Comparison of ENCODE assay signal across 9 mouse cellular contexts in genomic region chr2:122558317-122558716, GRCm38 (mm10). TPM values are rescaled to one million over a fixed set of nuclear protein-coding genes. Genes with fewer than 3 reads are reported as not detected.
DNase-seq lines count a peak whose midpoint lies in the region; ATAC-seq and TF ChIP-seq lines count a peak whose summit lies in the region.
"Had no signal": no experiment of that assay in that cellular context is flagged by ENCODE, and none has a peak within 500 bp of the region (broad histone marks: within the 10 kb centered on the region; RNA-seq: fewer than 3 reads in every experiment).

No protein-coding gene starts in this region.

- H3K4me2 ChIP-seq in liver, embryonic 11.5 days, result no peak overlapping the region
- no peak overlapping the region for H3K4me2 ChIP-seq in lung, postnatal 0 days (replicated peaks; ENCODE audit: low read depth, low read length)
- H3K4me2 ChIP-seq: midbrain, embryonic 12.5 days had no signal

- TF ChIP-seq POLR2A in liver, adult 2 months (IDR thresholded peaks at IDR 0.05; ENCODE audit: extremely low read depth, insufficient read depth, low read length), result no peak

- no peak overlapping the region for H3K9ac ChIP-seq in liver, adult 2 months (ENCODE audit: low read depth, low read length)
- no peak overlapping the region for H3K9ac ChIP-seq in liver, embryonic 11.5 days (ENCODE audit: low read depth, low read length)
- H3K9ac ChIP-seq in lung, postnatal 0 days (replicated peaks; ENCODE audit: low read depth), result no peak overlapping the region
- H3K9ac ChIP-seq: midbrain, embryonic 12.5 days had no signal

- H3K27me3 ChIP-seq in liver, adult 2 months (ENCODE audit: control insufficient read depth, insufficient read depth, low read length), result no peaks in the 10 kb centered on the region
- H3K27me3 ChIP-seq in liver, embryonic 11.5 days (replicated peaks; ENCODE audit: control insufficient read depth, insufficient read depth, low read length), result no peaks in the 10 kb centered on the region
- H3K27me3 ChIP-seq in lung, postnatal 0 days (replicated peaks; ENCODE audit: insufficient read depth, low read length), result no peaks in the 10 kb centered on the region
- H3K27me3 ChIP-seq: midbrain, embryonic 12.5 days had no signal

- no peaks in the 10 kb centered on the region for H3K9me3 ChIP-seq in liver, embryonic 11.5 days (ENCODE audit: control insufficient read depth, low read length)
- H3K9me3 ChIP-seq in lung, postnatal 0 days (ENCODE audit: low read length), result no peaks in the 10 kb centered on the region
- H3K9me3 ChIP-seq: midbrain, embryonic 12.5 days had no signal

- H3K27ac ChIP-seq in liver, adult 2 months (replicated peaks; ENCODE audit: insufficient read depth, low read depth, low read length), result no peak overlapping the region
- no peak overlapping the region for H3K27ac ChIP-seq in liver, embryonic 11.5 days (ENCODE audit: low read depth, low read length)
- no peak overlapping the region for H3K27ac ChIP-seq in lung, postnatal 0 days (ENCODE audit: low read length)
- H3K27ac ChIP-seq: midbrain, embryonic 12.5 days had no signal

- peak; percentile 21 for DNase-seq in embryo, embryonic 10 days (ENCODE audit: low spot score)
- DNase-seq in embryo, embryonic 9.5 days (ENCODE audit: extremely low spot score), result no peak
- DNase-seq in liver, adult 2 months (ENCODE audit: extremely low read depth, low read depth, low spot score), result no peak
- DNase-seq in liver, embryonic 11.5 days (ENCODE audit: low spot score), result no peak
- peak; percentile 33 for DNase-seq in WW6 (ENCODE audit: low read depth, low spot score)
- peak; percentile 21 to 25 for DNase-seq in gastrocnemius, postnatal 4 days (ENCODE audit: low spot score in 2 of 2)
- peak; percentile 52 for DNase-seq in lung, postnatal 0 days (ENCODE audit: low spot score)
- peak; percentile 62 for DNase-seq in thymus, postnatal 25 days

- peak; percentile 67 for TF ChIP-seq CTCF in liver, adult 2 months (IDR thresholded peaks at IDR 0.05; ENCODE audit: low read depth, low read length)
- TF ChIP-seq CTCF in lung, postnatal 0 days (IDR thresholded peaks at IDR 0.05), result peak; percentile 67

- no peak for TF ChIP-seq EP300 in lung, postnatal 0 days (IDR thresholded peaks at IDR 0.05)

- H3K4me3 ChIP-seq in liver, adult 2 months (ENCODE audit: insufficient read depth, low read depth, low read length), result no peak overlapping the region
- H3K4me3 ChIP-seq in liver, embryonic 11.5 days (ENCODE audit: low read depth, low read length), result no peak overlapping the region
- no peak overlapping the region for H3K4me3 ChIP-seq in lung, postnatal 0 days (ENCODE audit: low read depth, low read length)
- H3K4me3 ChIP-seq: midbrain, embryonic 12.5 days had no signal

- no peaks in the 10 kb centered on the region for H3K4me1 ChIP-seq in liver, adult 2 months (ENCODE audit: control insufficient read depth, insufficient read depth, low read length)
- H3K4me1 ChIP-seq in liver, embryonic 11.5 days (replicated peaks; ENCODE audit: control insufficient read depth, insufficient read depth, low read length), result no peaks in the 10 kb centered on the region
- no peaks in the 10 kb centered on the region for H3K4me1 ChIP-seq in lung, postnatal 0 days (ENCODE audit: insufficient read depth, low read depth, low read length)
- H3K4me1 ChIP-seq: midbrain, embryonic 12.5 days had no signal

- H3K79me2 ChIP-seq in liver, adult 2 months (ENCODE audit: control insufficient read depth, insufficient read depth, low read length), result no peaks in the 10 kb centered on the region

- 35% methylated on average over 2 of the region's 2 CpGs for WGBS in liver, adult 2 months
- WGBS in liver, embryonic 11.5 days, result 35% methylated on average over 2 of the region's 2 CpGs
- WGBS in lung, postnatal 0 days, result 34% methylated on average over 2 of the region's 2 CpGs

- H3K36me3 ChIP-seq in liver, adult 2 months (ENCODE audit: control insufficient read depth, insufficient read depth, low read length), result no peaks in the 10 kb centered on the region
- H3K36me3 ChIP-seq in liver, embryonic 11.5 days (ENCODE audit: control insufficient read depth, insufficient read depth, low read length), result no peaks in the 10 kb centered on the region
- H3K36me3 ChIP-seq in lung, postnatal 0 days (ENCODE audit: insufficient read depth, low read length), result no peaks in the 10 kb centered on the region
- H3K36me3 ChIP-seq: midbrain, embryonic 12.5 days had no signal

- ATAC-seq in liver, embryonic 11.5 days (replicated peaks; ENCODE audit: low FRiP score), result no peak
- ATAC-seq in lung, postnatal 0 days, result no peak

RNA-seq across cellular contexts. Expression of gene Gatm, which starts 52.8 kb away (rescaled TPM):
- 11.9 and 13.6 TPM in 2 replicates for total RNA-seq in liver, adult 2 months (2014; rRNA removed)
- polyA plus RNA-seq in liver, adult 2 months (2012; rRNA removed), result 3.2 and 9.9 TPM in 2 replicates
- 24.5 and 25.5 TPM in 2 replicates for polyA plus RNA-seq in liver, embryonic 11.5 days (2014; fragmentation: Nextera tagmentation; extraction: Ambion mirVana)
- total RNA-seq in gastrocnemius, postnatal 4 days (2021), result 100 to 1,000 TPM; 282 to 422 TPM
- 3.0 and 3.7 TPM in 2 replicates for polyA plus RNA-seq in lung, postnatal 0 days (2015; fragmentation: Nextera tagmentation; extraction: Ambion mirVana)

Comparison
In these comparisons a context has a peak if more than half of its experiments do, and no peak if none do; other contexts are left out.
1. DNase-seq: peak in embryo, embryonic 10 days (single experiment), WW6 (single experiment), gastrocnemius, postnatal 4 days (2 of 2), lung, postnatal 0 days (single experiment) and thymus, postnatal 25 days (single experiment); none in embryo, embryonic 9.5 days (single experiment), liver, adult 2 months (single experiment) and liver, embryonic 11.5 days (single experiment).